Mouse (Mus musculus) gastrocnemius, adult 2 months (tissue): ENCODE data around the gene Srsf7. TPM values are rescaled to one million over a fixed set of nuclear protein-coding genes. Genes with fewer than 3 reads are reported as not detected.

Experiments
- DNase-seq: peaks from one replicate; pipeline ENCODE4 v3.0.0; 2022
- H3K27ac ChIP-seq: fragments of 200-600 bp; 2 replicates; pipeline ENCODE4 v1.8.1; 2022; ENCODE audit warnings: mild to moderate bottlenecking
- H3K4me3 ChIP-seq: fragments of 200-600 bp; 2 replicates; pipeline ENCODE4 v1.8.1; 2022; ENCODE audit warnings: mild to moderate bottlenecking, moderate library complexity
- CTCF ChIP-seq: fragments of 200-600 bp; IDR thresholded peaks from 2 replicates; pipeline ENCODE4 v1.8.1; 2022; ENCODE audit warnings: antibody characterized with exemption, mild to moderate bottlenecking, moderate library complexity
- intact Hi-C: fragments of 180-260 bp; cut with DNase I; formaldehyde crosslinking; loops from one replicate; pipeline ENCODE4 v1.15.1; 2025
- total RNA-seq, 2 experiments: library from RNA; stranded (reverse); gene quantifications; 2 replicates each; pipeline ENCODE4 v1.2.3; 2021

The Srsf7 gene
- total RNA-seq, 2 experiments from 2014 or later: 29.3 to 32.9 TPM

GRCm38 (mm10) chr17:80167436-80167835 is 39.7 kb downstream of the Srsf7 start:
- intact Hi-C loops: loop anchor here (5.0 kb wide), 1 partner anchor 105 kb away; the partner anchor contains the start of gene Hnrnpll
- peak overlapping the region; percentile 44; the same call in 1 of the 2 replicates for H3K27ac ChIP-seq

GRCm38 (mm10) chr17:80166346-80166745 is 40.8 kb downstream of the Srsf7 start:
- intact Hi-C loops: loop anchor here (5.0 kb wide), 1 partner anchor 104 kb away; the partner anchor contains the start of gene Hnrnpll
- no peak overlapping the region for H3K4me3 ChIP-seq
- no peak for DNase-seq
- peak overlapping the region; percentile 68 for H3K27ac ChIP-seq
- TF ChIP-seq CTCF: no peak

More at GRCm38 (mm10) chr17:80167436-80167835, 39.7 kb downstream of the Srsf7 start:
- H3K4me3 ChIP-seq: no peak overlapping the region
- no peak for DNase-seq
- TF ChIP-seq CTCF: no peak

GRCm38 (mm10) chr17:80165741-80166140 is 41.4 kb downstream of the Srsf7 start:
- no peak for TF ChIP-seq CTCF
- intact Hi-C loops: loop anchor here (5.0 kb wide), 1 partner anchor 103 kb away; the partner anchor contains the start of gene Hnrnpll
- peak; percentile 68 for DNase-seq
- peak overlapping the region; percentile 68 for H3K27ac ChIP-seq
- H3K4me3 ChIP-seq: peak overlapping the region; percentile 44; the same call in 1 of the 2 replicates

- intact Hi-C loops: no loop called here
Observed at GRCm38 (mm10) chr17:80163991-80164390, 43.1 kb downstream of the Srsf7 start.

GRCm38 (mm10) chr17:80160454-80160853 is 46.7 kb downstream of the Srsf7 start:
- Histone ChIP-seq H3K4me3 (no peak overlapping the region), H3K27ac (peak overlapping the region; percentile 43)
- peak; percentile 85 for DNase-seq
- intact Hi-C loops: no loop called here
- peak; percentile 17; the same call in 1 of the 2 replicates for TF ChIP-seq CTCF

More at GRCm38 (mm10) chr17:80163991-80164390, 43.1 kb downstream of the Srsf7 start:
- DNase-seq: no peak
- TF ChIP-seq CTCF: no peak
- no peak overlapping the region for H3K27ac ChIP-seq
- H3K4me3 ChIP-seq: no peak overlapping the region

GRCm38 (mm10) chr17:80157489-80157888 is 49.6 kb downstream of the Srsf7 start:
- intact Hi-C loops: no loop called here
- H3K4me3 ChIP-seq: no peak overlapping the region
- no peak for DNase-seq

GRCm38 (mm10) chr17:80156905-80157304 is 50.2 kb downstream of the Srsf7 start:
- DNase-seq: no peak
- intact Hi-C loops: no loop called here
- H3K27ac ChIP-seq: no peak overlapping the region
- no peak overlapping the region for H3K4me3 ChIP-seq
- TF ChIP-seq CTCF: no peak

More at GRCm38 (mm10) chr17:80157489-80157888, 49.6 kb downstream of the Srsf7 start:
- no peak for TF ChIP-seq CTCF
- no peak overlapping the region for H3K27ac ChIP-seq

- Histone ChIP-seq H3K4me3 (no peak overlapping the region), H3K27ac (no peak overlapping the region)
- TF ChIP-seq CTCF: no peak
- intact Hi-C loops: no loop called here
- DNase-seq: no peak
Observed at GRCm38 (mm10) chr17:80153631-80154030, 53.5 kb downstream of the Srsf7 start.

- TF ChIP-seq CTCF: no peak
- H3K27ac ChIP-seq: no peak overlapping the region
- intact Hi-C loops: no loop called here
- DNase-seq: no peak
- H3K4me3 ChIP-seq: no peak overlapping the region
Observed at GRCm38 (mm10) chr17:80152767-80153630, 54.1 kb downstream of the Srsf7 start.

GRCm38 (mm10) chr17:80151353-80151752 is 55.8 kb downstream of the Srsf7 start:
- Histone ChIP-seq H3K27ac (no peak overlapping the region), H3K4me3 (no peak overlapping the region)
- TF ChIP-seq CTCF: no peak
- intact Hi-C loops: no loop called here
- DNase-seq: no peak

Other genes with a start within 250 kb of the Srsf7 start
- gene Hnrnpll, start 145.0 kb downstream of the Srsf7 start, total RNA-seq: 10 to 100 TPM; 16.4 to 18.7 TPM
- 1 to 10 TPM; 2.3 to 2.6 TPM for gene Galm, start 79.8 kb downstream of the Srsf7 start, total RNA-seq
- gene Ttc39d, start 153 bp upstream of the Srsf7 start, total RNA-seq: not detected
- 1 to 10 TPM; 6.0 to 7.4 TPM for gene Gemin6, start 17.1 kb upstream of the Srsf7 start, total RNA-seq
- 10 to 100 TPM in 1 of 2 experiments, 1 to 10 TPM in 1; 7.6 to 11.0 TPM for gene Morn2, start 82.9 kb upstream of the Srsf7 start, total RNA-seq
- 1 to 10 TPM; 7.9 to 8.1 TPM for gene Dhx57, start 83.2 kb upstream of the Srsf7 start, total RNA-seq
- gene Arhgef33, start 100.1 kb upstream of the Srsf7 start, total RNA-seq: not detected
- gene Gm10190, start 166.2 kb upstream of the Srsf7 start, total RNA-seq: not detected